Mouse (Mus musculus) MEL (cell line): ENCODE measurements around the gene Kcnn1.

Experiments
- CTCF ChIP-seq, 3 experiments: IDR thresholded peaks in 2 of 3; conservative IDR thresholded peaks in 1 of 3; 2 replicates each; pipeline ENCODE4 v1.5.1; 2011 to 2012; ENCODE audit warnings: low read length in 3 of 3, low read depth in 2 of 3, mild to moderate bottlenecking in 2 of 3, improper control_type of control experiment in 1 of 3, inconsistent platforms in 1 of 3, mixed read lengths in 1 of 3, moderate library complexity in 1 of 3; ENCODE audit not compliant: control insufficient read depth in 1 of 3, insufficient read depth in 1 of 3, poor library complexity in 1 of 3, severe bottlenecking in 1 of 3
- GABPA ChIP-seq: IDR thresholded peaks from 2 replicates; pipeline ENCODE4 v1.6.1; 2012; ENCODE audit warnings: low read depth, mild to moderate bottlenecking, inconsistent platforms, low read length, improper control_type of control experiment, moderate library complexity
- HCFC1 ChIP-seq: IDR thresholded peaks from 2 replicates; pipeline ENCODE4 v1.6.1; 2012; ENCODE audit warnings: low read depth, mild to moderate bottlenecking, inconsistent platforms, low read length, improper control_type of control experiment, moderate library complexity
- JUND ChIP-seq: IDR thresholded peaks from 2 replicates; pipeline ENCODE4 v1.6.1; 2011; ENCODE audit warnings: low read depth, mild to moderate bottlenecking, improper control_type of control experiment, low read length
- MXI1 ChIP-seq: IDR thresholded peaks from 2 replicates; pipeline ENCODE4 v1.6.1; 2011; ENCODE audit warnings: mild to moderate bottlenecking, low read depth, low read length, improper control_type of control experiment
- TCF12 ChIP-seq: IDR thresholded peaks from 2 replicates; pipeline ENCODE4 v1.6.1; 2014; ENCODE audit warnings: low read depth, mild to moderate bottlenecking, inconsistent platforms, low read length, improper control_type of control experiment, moderate library complexity

GRCm38 (mm10) chr8:70863956-70864711 lies 1.1 kb upstream of the Kcnn1 start:
- TF ChIP-seq GABPA = no peak
- TF ChIP-seq JUND = no peak
- TF ChIP-seq HCFC1 = no peak; the same call in 1 of the 2 replicates
- TF ChIP-seq CTCF (IDR thresholded peaks at IDR 0.05 in 2 of 3, conservative IDR thresholded peaks at IDR 0.05 in 1 of 3; ENCODE audit: control insufficient read depth in 1 of 3, insufficient read depth in 1 of 3, low read depth in 2 of 3, low read length in 3 of 3, poor library complexity in 1 of 3, severe bottlenecking in 1 of 3) = no peak
- TF ChIP-seq MXI1 = peak; percentile 59; the same call in 1 of the 2 replicates
- 0 out of 2 replicates have a peak, but pooled peaks have one; percentile 7 for TF ChIP-seq TCF12
